Mouse (Mus musculus) thymus, postnatal 0 days (tissue): Measurements from ENCODE around the gene 1700029H14Rik. TPM values are rescaled to one million over a fixed set of nuclear protein-coding genes. Genes with fewer than 3 reads are reported as not detected.

Experiments used
- DNase-seq: peaks from one replicate; pipeline ENCODE4 v3.0.0-alpha.2; 2015; ENCODE audit warnings: low spot score
- polyA plus RNA-seq: library from polyadenylated mRNA; unstranded; fragments of >200 nt; fragmentation: Nextera tagmentation; extraction: Ambion mirVana; gene quantifications from 2 replicates; pipeline ENCODE4 v1.2.1, GENCODE M21; 2015

1700029H14Rik gene
- polyA plus RNA-seq, 1 experiment from 2014 or later: not detected

GRCm38 (mm10) chr8:13546421-13546820 is 15.8 kb downstream of the 1700029H14Rik start:
- no peak for DNase-seq

- no peak for DNase-seq
Measured at GRCm38 (mm10) chr8:13541526-13541925, 20.7 kb downstream of the 1700029H14Rik start.

- no peak for DNase-seq
Measured at GRCm38 (mm10) chr8:13540122-13540521, 22.1 kb downstream of the 1700029H14Rik start.

DNA sequence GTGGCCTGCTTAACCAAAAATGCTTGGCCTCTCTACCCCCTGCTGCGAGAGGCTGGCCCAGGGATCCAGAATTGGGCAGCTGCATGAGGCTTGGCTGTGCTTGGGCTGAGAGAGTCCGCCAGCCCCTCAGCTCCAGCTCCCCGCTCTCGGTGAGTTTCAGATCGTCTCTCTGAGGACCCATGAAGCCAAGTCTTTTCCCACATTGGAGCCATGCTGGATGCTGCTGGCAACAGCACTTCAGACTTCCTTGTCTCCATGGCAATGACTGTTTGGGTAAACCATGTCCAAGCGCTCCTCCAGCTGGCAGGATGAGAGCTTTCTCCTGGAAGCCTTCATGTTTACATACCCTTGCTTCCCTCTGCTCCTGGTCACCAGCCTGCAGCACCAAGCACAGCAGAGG is 23.4 kb downstream of the 1700029H14Rik start:
- DNase-seq: no peak

DNA sequence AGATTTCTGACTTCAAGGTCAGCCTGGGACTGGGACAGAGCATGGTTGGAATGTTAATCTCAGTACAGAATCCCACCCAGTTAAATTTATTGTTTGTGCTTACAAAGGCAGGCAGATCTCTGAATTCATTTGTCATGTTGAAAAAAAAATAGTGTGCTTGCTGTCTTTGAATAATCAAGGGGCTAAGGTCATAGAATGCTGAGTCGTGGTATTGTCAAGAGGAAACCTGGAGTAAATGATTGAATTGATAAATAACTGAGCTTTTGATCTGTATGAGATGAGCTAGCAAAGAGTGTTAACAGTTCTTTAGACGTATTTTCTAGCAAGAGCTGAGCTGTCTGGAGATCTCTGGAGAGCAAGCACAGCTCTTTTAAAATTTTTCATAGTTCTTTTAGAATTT is 25.2 kb downstream of the 1700029H14Rik start:
- no peak for DNase-seq

- DNase-seq: no peak
Measured at GRCm38 (mm10) chr8:13533123-13533522, 29.1 kb downstream of the 1700029H14Rik start.

DNA sequence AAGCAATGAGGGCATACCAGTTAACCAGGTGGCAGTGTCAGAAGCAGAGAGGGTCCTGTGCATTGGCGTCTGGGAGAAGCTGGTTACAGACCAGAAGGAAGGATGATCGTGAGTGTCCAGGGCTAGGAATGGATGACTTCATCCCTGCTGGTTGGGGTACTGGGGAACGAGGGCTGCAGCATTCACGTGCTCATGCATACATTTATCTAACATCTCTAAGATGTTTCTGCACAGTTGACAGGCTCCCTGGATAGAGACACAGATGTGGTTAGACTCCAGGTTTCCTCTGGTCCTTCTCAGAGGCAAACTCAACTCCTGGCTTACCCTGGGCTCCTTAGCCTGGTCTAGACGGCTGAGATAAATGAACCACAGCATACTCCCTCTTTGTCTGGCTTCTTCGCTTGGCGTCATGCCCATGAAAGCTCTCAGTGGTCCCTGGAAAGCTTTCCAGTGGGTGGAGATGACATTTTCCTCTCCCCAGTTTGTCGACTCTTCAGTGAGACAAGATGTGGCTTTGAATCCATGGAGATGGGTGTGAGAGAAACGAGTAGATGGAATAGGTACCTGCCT is 30.6 kb downstream of the 1700029H14Rik start:
- DNase-seq: no peak

GRCm38 (mm10) chr8:13530941-13531340 is 31.3 kb downstream of the 1700029H14Rik start:
- no peak for DNase-seq

DNA sequence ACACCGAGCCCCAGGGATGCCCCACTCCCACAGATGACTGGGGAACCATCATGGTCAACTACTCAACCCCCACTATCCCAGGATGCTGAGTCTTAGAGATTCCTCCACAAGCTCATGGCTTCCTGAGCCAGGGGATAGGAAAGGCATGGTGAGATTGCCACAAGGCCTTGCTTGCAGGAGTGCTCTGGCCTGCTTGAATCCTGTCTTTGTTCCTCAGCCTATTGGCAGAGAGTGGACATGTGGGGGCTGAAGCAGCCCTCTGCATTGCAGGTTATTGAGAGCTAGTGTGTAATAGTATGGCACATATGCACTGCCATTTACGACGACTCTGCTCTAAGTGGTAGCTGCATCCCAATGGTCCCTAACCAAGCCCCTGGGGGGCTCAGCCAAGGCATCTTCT is 31.9 kb downstream of the 1700029H14Rik start:
- DNase-seq: no peak

DNA sequence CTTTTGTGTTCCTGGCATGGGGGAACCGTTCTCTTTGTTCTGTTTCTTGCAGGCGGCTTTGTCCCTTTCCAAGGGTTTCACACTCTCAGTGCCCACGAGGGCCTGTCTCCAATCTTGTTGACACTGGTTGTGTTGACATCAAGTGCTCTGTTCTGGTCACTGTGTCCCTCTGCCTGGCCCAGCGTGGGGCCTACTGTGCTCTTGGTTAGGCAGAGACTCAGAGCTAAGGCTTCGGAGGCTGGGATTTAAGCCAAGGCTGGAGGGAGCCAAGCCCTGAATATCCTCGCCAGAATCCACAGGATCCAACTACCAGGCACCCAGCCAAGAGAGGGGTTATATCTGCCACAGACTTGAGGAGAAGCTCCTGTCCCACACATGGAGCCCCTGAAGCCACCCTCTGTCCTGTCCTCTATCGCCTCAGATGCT is 32.4 kb downstream of the 1700029H14Rik start:
- no peak for DNase-seq

DNA sequence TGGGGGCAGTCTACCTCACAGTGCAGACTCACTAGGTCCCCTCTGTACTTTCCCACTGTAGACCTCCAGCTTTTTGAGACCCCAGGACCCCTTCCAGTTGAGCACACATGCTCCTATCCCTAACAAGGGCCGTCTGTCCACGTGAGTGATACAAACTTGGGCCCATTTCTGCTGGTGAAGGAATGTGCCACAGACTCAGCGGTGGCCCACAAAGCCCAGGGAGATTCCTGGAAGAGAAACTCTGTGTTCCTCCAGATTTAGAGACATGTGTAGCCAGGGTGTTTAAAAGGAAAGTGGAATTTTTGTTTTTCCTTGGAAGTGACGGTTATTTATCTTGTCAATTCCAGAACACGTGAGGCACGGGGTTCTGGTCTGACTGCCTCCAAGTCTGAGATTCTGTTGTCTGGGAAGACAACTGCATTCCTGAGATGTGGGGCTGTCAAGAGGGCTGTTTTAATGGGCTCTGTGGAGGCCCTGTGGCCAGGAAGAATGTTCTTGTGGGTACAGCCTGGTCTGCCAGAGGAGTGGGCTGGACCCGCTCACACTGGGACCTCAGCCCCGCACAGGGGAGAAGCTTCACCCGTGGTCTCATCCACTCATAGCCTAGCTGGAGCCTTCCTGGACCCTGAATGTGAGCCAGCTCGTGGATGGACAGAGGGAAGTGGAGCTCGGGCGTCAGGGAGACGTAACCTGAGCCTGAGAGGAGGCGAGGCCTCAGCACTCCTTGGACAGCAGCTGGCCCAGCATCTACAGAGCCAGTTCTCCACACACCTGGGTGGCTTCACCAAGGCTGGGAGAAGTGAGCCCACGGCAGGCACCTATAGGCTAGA is 33.0 kb downstream of the 1700029H14Rik start:
- no peak for DNase-seq

GRCm38 (mm10) chr8:13521392-13521791 is 40.9 kb downstream of the 1700029H14Rik start:
- DNase-seq: no peak

GRCm38 (mm10) chr8:13520349-13520748 is 41.9 kb downstream of the 1700029H14Rik start:
- DNase-seq: no peak

DNA sequence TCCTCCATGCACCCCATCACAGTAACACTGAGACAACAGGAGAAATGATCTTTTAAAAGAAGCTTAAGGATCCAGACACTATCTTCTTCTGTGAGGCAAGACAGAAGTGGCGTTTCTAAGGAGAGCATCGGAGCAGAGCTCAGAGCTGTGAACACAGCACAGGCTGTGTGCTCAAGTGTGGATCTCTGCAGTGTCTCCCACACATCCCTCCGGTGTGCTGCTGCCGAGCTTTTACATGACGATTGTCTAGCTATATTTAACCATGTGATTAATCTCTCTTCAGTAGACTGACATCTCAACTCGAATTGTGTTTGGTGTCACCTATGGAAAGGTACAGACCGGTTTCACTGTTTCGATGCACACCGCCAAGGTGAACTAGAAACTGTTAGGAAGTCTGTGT is 42.8 kb downstream of the 1700029H14Rik start:
- no peak for DNase-seq

- no peak for DNase-seq
Measured at GRCm38 (mm10) chr8:13517284-13517781, 44.9 kb downstream of the 1700029H14Rik start.

DNA sequence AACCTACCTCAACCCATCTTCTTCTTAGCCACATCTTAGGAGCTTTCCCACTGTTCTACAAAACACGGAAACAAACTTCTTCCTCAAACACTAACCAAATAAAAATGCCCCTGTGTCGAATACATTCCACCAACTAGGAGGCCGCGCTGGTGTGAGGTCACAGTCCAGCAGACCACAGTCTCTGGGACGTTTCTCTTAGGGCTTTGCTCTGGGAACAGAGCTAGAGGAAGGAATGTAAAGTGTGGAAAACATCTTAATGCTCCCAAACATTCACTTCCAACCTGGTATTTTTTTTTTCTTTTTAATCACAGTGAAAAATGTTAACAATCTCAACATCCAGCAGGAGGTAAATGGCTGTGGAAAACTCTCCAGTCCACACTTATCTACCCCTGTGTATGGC is 45.5 kb downstream of the 1700029H14Rik start:
- DNase-seq: no peak

DNA sequence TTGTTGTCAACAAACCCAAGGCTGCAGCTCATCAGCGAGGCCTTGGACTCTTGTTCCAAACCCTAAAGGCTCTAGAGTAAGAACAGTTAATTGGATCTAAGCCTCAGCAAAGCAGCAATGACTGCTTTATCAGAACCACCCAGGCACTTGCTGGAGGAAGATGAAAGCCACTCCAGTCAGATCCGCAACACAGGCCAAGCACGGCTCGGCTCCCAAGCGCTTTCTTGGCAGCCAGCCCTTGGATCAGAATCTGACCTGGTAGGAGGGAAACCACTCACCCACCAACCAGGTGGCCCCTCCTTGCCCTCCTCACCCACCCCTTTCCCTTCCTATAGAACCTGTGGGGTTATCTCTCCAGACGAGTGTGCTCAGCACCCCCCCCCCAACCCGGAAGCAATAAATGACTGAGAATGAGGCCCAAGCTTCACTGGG is 46.2 kb downstream of the 1700029H14Rik start:
- DNase-seq: no peak

GRCm38 (mm10) chr8:13513556-13514370 is 48.5 kb downstream of the 1700029H14Rik start:
- DNase-seq: no peak

DNA sequence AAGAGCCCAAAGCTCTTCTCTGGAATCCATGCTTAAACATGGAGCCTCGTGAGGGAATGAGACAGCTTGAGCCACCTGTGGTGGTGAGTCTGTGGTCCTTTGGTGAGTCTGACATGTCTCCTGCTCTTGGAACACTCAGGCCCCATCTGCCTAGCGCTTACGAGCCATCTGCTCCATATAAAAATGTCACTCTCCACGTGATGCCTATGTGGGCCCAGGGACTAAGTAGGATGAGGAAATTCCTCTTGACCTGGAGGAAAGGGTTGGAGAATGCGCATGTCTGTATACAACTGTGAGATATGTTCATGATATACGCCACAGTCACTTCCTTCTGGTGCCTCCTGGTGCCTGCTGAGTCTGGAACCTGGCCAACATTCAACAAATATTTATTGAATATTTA is 49.6 kb downstream of the 1700029H14Rik start:
- no peak for DNase-seq

GRCm38 (mm10) chr8:13512016-13512415 is 50.2 kb downstream of the 1700029H14Rik start:
- DNase-seq: no peak

GRCm38 (mm10) chr8:13507284-13507937 is 54.9 kb downstream of the 1700029H14Rik start:
- DNase-seq: no peak
